Mouse (Mus musculus) kidney, postnatal 0 days (tissue): ENCODE data around the gene Nrg4. TPM values are rescaled to one million over a fixed set of nuclear protein-coding genes. Genes with fewer than 3 reads are reported as not detected.

Source experiments
- ATAC-seq: fragments of 200-750 bp; cut with Nextera tagmentation; replicated peaks from 2 replicates; pipeline ENCODE4 v1.8.0; 2017; ENCODE audit warnings: low read depth, moderate number of reproducible peaks, moderate TSS enrichment, moderate library complexity; ENCODE audit not compliant: low FRiP score
- DNase-seq: peaks from one replicate; pipeline ENCODE4 v3.0.0-alpha.2; 2016; ENCODE audit warnings: low spot score
- H3K27ac ChIP-seq: fragments of 300-500 bp; sonication (generic); 2 replicates; pipeline ENCODE4 v1.5.1; 2014; ENCODE audit warnings: mild to moderate bottlenecking
- H3K27me3 ChIP-seq: fragments of 300-500 bp; sonication (generic); 2 replicates; pipeline ENCODE4 v1.6.1; 2014; ENCODE audit warnings: low read length, mixed read lengths; ENCODE audit not compliant: insufficient read depth
- H3K36me3 ChIP-seq: fragments of 300-500 bp; sonication (generic); 2 replicates; pipeline ENCODE4 v1.6.1; 2014; ENCODE audit warnings: low read length, mixed read lengths; ENCODE audit not compliant: insufficient read depth
- H3K4me1 ChIP-seq: fragments of 300-500 bp; sonication (generic); replicated peaks from 2 replicates; pipeline ENCODE4 v1.6.1; 2014; ENCODE audit warnings: antibody characterized with exemption, low read length, mixed read lengths; ENCODE audit not compliant: insufficient read depth
- H3K4me2 ChIP-seq: fragments of 300-500 bp; sonication (generic); 2 replicates; pipeline ENCODE4 v1.6.1; 2014; ENCODE audit warnings: mild to moderate bottlenecking, low read length, moderate library complexity, mixed read lengths
- H3K4me3 ChIP-seq: fragments of 300-500 bp; sonication (generic); replicated peaks from 2 replicates; pipeline ENCODE4 v1.5.1; 2014; ENCODE audit warnings: low read depth, low read length
- H3K9ac ChIP-seq: fragments of 300-500 bp; sonication (generic); 2 replicates; pipeline ENCODE4 v1.6.1; 2014; ENCODE audit warnings: low read depth, low read length
- H3K9me3 ChIP-seq: fragments of 300-500 bp; sonication (generic); replicated peaks from 2 replicates; pipeline ENCODE4 v1.6.1; 2016; ENCODE audit warnings: low read length, inconsistent platforms, mixed read lengths
- CTCF ChIP-seq: IDR thresholded peaks from 2 replicates; pipeline ENCODE4 v1.5.1; 2016; ENCODE audit warnings: antibody characterized with exemption, low read depth, mild to moderate bottlenecking, moderate library complexity
- WGBS: fragments of 180-500 bp; shearing (Covaris S2); extraction: QIAGEN DNeasy Blood & Tissue Kit; methylation state at CpG from one replicate; pipeline ENCODE4 v1.1.7; 2014; 5-methylcytosine and 5-hydroxymethylcytosine counted together
- polyA plus RNA-seq: library from polyadenylated mRNA; unstranded; fragments of >200 nt; fragmentation: Nextera tagmentation; extraction: Ambion mirVana; gene quantifications from 2 replicates; pipeline ENCODE4 v1.2.1, GENCODE M21; 2015

Gene Nrg4
- polyA plus RNA-seq, 1 experiment from 2014 or later, result 0.39 TPM

- H3K9ac ChIP-seq, result no peak overlapping the region
Measured at GRCm38 (mm10) chr9:55360372-55360771, 33.7 kb upstream of the Nrg4 start.

DNA sequence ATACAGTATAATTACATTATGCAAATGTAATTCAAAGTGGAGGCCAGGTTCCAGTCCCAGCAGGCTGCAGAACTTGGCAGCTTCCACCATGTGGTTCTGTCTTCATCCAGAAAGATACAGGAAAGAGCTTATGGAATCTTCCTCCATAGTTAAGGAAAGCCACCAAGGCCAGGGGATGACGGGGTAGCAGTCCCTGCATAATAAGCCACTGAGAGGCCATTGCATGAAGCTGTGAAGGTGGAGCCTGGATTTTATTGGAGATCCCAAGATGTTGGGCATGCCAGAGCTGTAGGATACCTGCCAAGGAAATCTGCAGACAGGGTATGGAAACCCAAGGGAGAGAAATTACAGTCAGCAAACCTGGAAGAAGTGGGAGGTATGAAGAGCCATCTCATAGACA, 30.5 kb upstream of the Nrg4 start:
- Histone ChIP-seq H3K27me3 (peaks cover 4% of the 10 kb centered on the region; the same call in 1 of the 2 replicates), H3K4me1 (no peaks in the 10 kb centered on the region), H3K9ac (no peak overlapping the region), H3K4me3 (no peak overlapping the region), H3K9me3 (no peaks in the 10 kb centered on the region), H3K4me2 (no peak overlapping the region), H3K27ac (no peak overlapping the region), H3K36me3 (no peaks in the 10 kb centered on the region)
- no peak for TF ChIP-seq CTCF
- 97% methylated on average over 1 of the region's 1 CpGs for WGBS
- ATAC-seq, result no peak
- DNase-seq, result no peak

More at GRCm38 (mm10) chr9:55360372-55360771, 33.7 kb upstream of the Nrg4 start:
- no peaks in the 10 kb centered on the region; the same call in none of the 2 replicates for H3K27me3 ChIP-seq
- ATAC-seq (no peak), DNase-seq (no peak)
- H3K4me1 ChIP-seq, result no peaks in the 10 kb centered on the region
- H3K4me3 ChIP-seq, result no peak overlapping the region
- H3K36me3 ChIP-seq, result no peaks in the 10 kb centered on the region
- no peak overlapping the region for H3K27ac ChIP-seq
- TF ChIP-seq CTCF, result no peak
- H3K9me3 ChIP-seq, result no peaks in the 10 kb centered on the region
- WGBS, result 65% methylated on average over 3 of the region's 3 CpGs
- H3K4me2 ChIP-seq, result no peak overlapping the region

- 59% methylated on average over 8 of the region's 8 CpGs for WGBS
- DNase-seq, result no peak
- no peak overlapping the region for H3K4me3 ChIP-seq
- H3K4me1 ChIP-seq, result no peaks in the 10 kb centered on the region
- no peak overlapping the region for H3K4me2 ChIP-seq
- no peaks in the 10 kb centered on the region for H3K9me3 ChIP-seq
- no peak overlapping the region for H3K9ac ChIP-seq
- 0 out of 2 replicates have a peak, but pooled peaks cover 4% of the 10 kb centered on the region for H3K27me3 ChIP-seq
- TF ChIP-seq CTCF, result no peak
- no peak for ATAC-seq
- H3K27ac ChIP-seq, result no peak overlapping the region
- no peaks in the 10 kb centered on the region for H3K36me3 ChIP-seq
Measured at GRCm38 (mm10) chr9:55355270-55355834, 28.7 kb upstream of the Nrg4 start.

DNA sequence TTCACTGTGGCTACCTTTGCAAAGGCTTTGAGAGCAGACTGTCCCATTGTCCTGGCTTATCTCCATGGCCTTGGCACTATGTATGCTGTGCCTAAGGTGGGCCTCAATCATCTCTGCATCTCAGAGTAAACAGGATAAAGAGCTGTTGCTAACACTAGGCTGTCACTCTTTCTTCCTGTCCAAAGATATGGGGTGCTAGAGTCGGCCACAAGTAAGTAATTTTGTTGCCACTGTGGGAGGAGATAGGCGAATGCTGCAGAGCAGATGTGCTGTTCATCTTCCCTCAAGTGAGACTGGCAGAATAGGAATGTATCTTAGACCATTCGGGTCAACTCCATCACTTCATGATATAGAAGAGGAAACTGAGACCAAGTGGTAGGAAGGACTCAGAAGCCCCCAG, 28.0 kb upstream of the Nrg4 start:
- no peak for DNase-seq
- WGBS, result 74% methylated on average over 3 of the region's 3 CpGs
- no peak overlapping the region for H3K4me2 ChIP-seq
- H3K4me1 ChIP-seq, result no peaks in the 10 kb centered on the region
- H3K9me3 ChIP-seq, result no peaks in the 10 kb centered on the region
- ATAC-seq, result no peak
- no peak overlapping the region for H3K27ac ChIP-seq
- no peak overlapping the region for H3K9ac ChIP-seq
- 0 out of 2 replicates have a peak, but pooled peaks cover 4% of the 10 kb centered on the region for H3K27me3 ChIP-seq
- no peaks in the 10 kb centered on the region for H3K36me3 ChIP-seq
- TF ChIP-seq CTCF, result no peak
- H3K4me3 ChIP-seq, result no peak overlapping the region

- Histone ChIP-seq H3K4me1 (no peaks in the 10 kb centered on the region), H3K9me3 (no peaks in the 10 kb centered on the region), H3K4me2 (no peak overlapping the region), H3K9ac (no peak overlapping the region), H3K27ac (no peak overlapping the region), H3K36me3 (no peaks in the 10 kb centered on the region), H3K27me3 (0 out of 2 replicates have a peak, but pooled peaks cover 4% of the 10 kb centered on the region), H3K4me3 (no peak overlapping the region)
- TF ChIP-seq CTCF, result no peak
- 78% methylated on average over 3 of the region's 3 CpGs for WGBS
- ATAC-seq, result no peak
- no peak for DNase-seq
Measured at GRCm38 (mm10) chr9:55348664-55349063, 22.0 kb upstream of the Nrg4 start.

GRCm38 (mm10) chr9:55345332-55345731, 18.7 kb upstream of the Nrg4 start:
- ATAC-seq (no peak), DNase-seq (no peak)
- H3K9ac ChIP-seq, result no peak overlapping the region
- H3K27me3 ChIP-seq, result no peaks in the 10 kb centered on the region
- H3K9me3 ChIP-seq, result no peaks in the 10 kb centered on the region
- WGBS, result 92% methylated on average over 7 of the region's 7 CpGs
- H3K27ac ChIP-seq, result no peak overlapping the region
- H3K4me3 ChIP-seq, result no peak overlapping the region
- H3K36me3 ChIP-seq, result no peaks in the 10 kb centered on the region
- no peak overlapping the region for H3K4me2 ChIP-seq
- TF ChIP-seq CTCF, result no peak
- H3K4me1 ChIP-seq, result no peaks in the 10 kb centered on the region

GRCm38 (mm10) chr9:55344165-55344564, 17.5 kb upstream of the Nrg4 start:
- ATAC-seq, result no peak
- no peaks in the 10 kb centered on the region for H3K9me3 ChIP-seq
- no peak for TF ChIP-seq CTCF
- 70% methylated on average over 7 of the region's 7 CpGs for WGBS
- H3K4me1 ChIP-seq, result no peaks in the 10 kb centered on the region
- H3K4me3 ChIP-seq, result no peak overlapping the region
- no peak for DNase-seq
- no peak overlapping the region for H3K27ac ChIP-seq
- H3K36me3 ChIP-seq, result no peaks in the 10 kb centered on the region
- H3K9ac ChIP-seq, result no peak overlapping the region
- no peaks in the 10 kb centered on the region for H3K27me3 ChIP-seq
- no peak overlapping the region for H3K4me2 ChIP-seq
